Mouse (Mus musculus) frontal cortex, adult (tissue): ENCODE measurements around the gene Ripor1.

Source experiments
- ATAC-seq: cut with Nextera tagmentation; 2 replicates; pipeline ENCODE4 v1.9.2; 2017; ENCODE audit warnings: mild to moderate bottlenecking, moderate library complexity, mixed read lengths; ENCODE audit not compliant: low TSS enrichment

Gene Ripor1

DNA sequence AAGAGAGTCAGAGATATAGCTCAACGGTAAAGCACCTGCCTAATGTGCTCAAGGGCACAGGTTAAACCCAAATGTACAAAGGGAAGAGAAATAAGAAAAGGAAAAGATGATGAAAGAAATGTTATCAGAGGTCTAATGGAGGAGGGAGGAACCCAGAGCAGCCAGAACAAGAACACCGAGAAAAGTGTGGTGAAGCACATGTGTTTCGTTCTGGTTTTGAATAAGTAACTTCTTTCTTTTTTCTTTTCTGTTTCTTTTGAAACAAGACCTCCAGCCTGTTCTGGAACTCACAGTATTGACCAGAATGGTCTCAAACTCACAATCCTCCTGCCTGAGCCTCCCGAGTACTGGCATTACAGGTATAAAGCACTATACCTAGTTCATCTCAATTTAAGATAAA, 24.3 kb downstream of the Ripor1 start:
- ATAC-seq = no peak

GRCm38 (mm10) chr8:105634771-105635458, 29.9 kb downstream of the Ripor1 start:
- ATAC-seq = no peak

- ATAC-seq = no peak
Measured at GRCm38 (mm10) chr8:105635481-105635880, 30.4 kb downstream of the Ripor1 start.

DNA sequence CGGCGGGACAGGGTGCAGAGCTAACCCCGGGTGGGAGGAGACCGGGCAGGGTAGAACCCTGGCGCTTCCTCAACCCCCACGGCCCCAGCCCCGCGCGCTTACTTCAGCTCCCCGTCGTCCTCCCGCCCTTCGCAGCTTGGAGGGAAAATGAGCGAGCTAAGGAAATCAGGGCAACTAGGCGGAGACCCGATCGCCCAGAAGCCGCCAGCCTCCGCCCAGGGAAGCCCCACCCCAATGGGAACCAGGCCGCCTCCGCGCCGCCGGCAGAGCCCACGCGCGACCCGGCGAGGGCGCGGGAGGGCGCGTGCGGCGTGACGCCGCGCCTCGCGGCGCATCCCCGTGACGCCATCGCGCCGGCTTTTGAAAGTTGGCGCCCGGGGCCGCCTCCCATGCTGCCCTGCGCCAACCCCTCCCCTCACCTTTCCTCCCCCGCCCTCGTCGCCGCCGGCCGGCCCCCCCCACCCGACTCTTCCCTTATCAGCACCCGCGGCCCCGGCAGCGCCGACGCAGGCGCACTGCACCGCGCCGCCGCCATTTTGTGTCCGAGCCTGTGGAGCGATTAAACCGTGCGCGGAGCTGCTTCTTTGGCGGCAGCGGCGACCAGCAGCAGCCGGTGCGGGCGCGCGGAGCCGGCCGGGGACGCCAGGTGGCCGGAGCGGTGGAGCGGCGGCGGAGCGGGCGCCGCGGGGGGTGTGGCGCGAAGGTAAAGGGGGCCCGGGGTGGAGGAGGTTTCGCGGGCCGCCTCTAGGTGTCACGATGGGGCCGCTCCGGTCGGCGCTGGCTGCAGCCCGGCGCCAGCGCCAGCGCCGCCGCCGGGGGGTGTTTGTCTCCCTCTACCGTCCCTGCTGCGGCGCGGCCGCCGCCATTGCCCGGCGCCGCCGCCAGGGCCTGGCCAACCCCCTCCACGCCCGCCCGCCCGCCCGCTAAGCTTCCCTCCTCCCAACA, 31.2 kb downstream of the Ripor1 start, which contains the start of gene Ctcf:
Gene Ctcf, plus strand, starts transcription at position 551 of the 945 bp plus-strand sequence.
- peak; percentile 76 for ATAC-seq

DNA sequence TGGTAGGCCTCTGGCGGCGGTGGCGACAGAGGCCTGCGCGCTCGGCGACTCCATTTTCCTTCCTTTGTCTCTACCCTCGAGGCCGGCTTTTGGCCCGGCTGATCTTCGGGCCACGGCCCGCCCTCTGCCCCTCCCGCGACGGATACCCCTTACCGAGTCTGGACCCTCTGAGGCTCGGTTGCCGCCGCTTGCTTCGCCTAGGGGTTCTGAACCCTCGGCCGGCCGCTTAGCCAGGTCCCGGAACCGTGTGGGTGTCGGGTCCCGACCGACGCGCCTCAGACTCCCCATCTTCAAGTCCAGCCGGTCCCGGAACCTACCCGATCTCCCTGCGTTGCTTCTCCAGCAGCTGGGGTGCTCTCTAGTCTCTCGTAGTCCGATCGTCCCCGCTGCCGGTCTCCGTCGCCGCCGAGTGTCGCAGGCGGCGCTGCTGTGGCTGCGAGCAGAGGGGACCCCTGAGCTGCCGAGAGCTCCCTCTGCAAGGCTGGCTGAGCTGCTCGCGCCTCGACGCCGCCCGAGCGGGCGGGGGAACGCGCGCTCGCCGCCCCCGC, 32.0 kb downstream of the Ripor1 start, which contains the start of gene Agrp:
Gene Agrp, minus strand, starts transcription at position 431 of the 548 bp plus-strand sequence.
- peak; percentile 41 for ATAC-seq

- ATAC-seq = no peak
Measured at GRCm38 (mm10) chr8:105637601-105638041, 32.6 kb downstream of the Ripor1 start.

GRCm38 (mm10) chr8:105638510-105638909, 33.5 kb downstream of the Ripor1 start:
- ATAC-seq = no peak

DNA sequence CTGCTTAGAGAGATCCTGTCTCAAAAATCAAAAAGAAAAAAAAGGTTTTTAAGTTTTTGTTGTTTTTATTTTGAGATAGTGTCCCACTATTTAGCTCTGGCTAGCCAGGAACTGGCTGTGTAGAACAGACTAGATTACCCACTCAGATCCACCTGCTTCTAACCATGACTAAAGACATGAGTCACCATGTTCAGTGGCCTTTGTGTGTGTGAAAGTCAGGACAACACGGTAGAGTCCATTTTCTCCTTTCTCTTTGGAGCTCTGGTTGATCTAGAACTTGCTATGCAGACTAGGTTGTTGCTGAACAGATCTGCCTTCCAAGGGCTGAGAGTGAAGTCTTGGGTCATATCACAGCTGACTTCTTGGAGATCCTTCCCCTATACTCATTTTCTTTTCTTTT, 34.8 kb downstream of the Ripor1 start:
- no peak for ATAC-seq

DNA sequence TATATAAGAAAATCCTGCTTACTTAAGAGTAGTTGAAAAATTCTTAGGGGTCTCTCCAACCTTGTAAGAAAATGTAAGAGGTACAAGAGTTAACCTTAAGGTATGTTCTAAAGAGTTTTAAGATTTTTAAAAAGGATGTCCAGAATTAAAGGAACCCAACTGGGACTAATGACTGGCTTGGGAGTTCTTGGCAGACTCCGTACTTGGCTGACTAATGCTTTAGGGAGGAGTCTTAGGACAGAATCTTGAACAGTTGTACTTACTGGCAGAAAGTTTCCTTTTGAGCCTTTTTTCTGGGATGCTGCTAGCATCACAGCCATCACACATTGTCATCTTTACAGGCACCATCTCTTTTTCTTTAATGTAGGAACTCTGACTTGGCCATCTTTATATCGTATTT, 35.5 kb downstream of the Ripor1 start:
- ATAC-seq = no peak

GRCm38 (mm10) chr8:105645205-105645604, 40.1 kb downstream of the Ripor1 start:
- ATAC-seq = no peak

DNA sequence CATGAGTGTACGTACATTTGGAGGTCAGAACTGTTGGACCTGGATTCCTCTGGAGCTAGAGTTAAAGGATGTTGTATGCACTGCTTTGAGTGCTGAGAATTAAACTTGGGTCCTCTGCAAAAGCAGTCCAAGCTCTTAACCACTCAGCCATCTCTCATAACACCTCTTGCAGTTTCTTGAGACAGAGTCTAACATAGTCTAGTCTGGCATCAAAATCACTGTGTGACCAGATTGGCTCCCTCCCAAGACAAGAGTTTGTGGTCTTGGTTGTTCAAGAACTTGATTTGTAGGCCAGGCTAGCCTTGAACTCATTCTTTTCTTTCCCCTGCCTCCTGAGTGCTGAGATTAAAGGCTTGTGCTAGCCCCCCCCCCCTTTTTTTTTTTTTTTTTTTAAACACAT, 43.9 kb downstream of the Ripor1 start:
- no peak for ATAC-seq

DNA sequence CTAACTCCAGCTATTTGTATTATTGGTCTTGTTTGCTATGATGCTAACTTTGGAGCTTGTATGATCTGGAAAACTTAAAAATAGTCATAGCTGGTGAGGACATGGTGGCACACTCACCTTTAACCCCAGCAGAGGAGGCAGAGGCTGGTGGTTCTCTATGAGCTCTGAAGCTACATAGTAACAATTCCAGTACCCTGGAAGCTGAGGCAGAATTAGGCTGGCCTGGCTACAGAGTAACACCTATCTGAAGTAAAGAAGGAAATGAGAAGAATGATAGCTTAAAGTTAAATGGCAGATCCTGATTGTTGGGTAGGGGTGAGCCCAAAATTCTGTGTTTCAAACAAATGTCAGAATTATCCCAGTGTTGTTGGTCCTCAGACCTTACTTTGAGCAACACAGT, 52.6 kb downstream of the Ripor1 start:
- no peak for ATAC-seq

- peak; percentile 41; the same call in 1 of the 2 replicates for ATAC-seq
Measured at GRCm38 (mm10) chr8:105661167-105661566, 56.1 kb downstream of the Ripor1 start.
